Mouse (Mus musculus) midbrain, embryonic 13.5 days (tissue): ENCODE data around the gene Wdcp. TPM values are rescaled to one million over a fixed set of nuclear protein-coding genes. Genes with fewer than 3 reads are reported as not detected.
"Not testable (repeated sequence)": the region's sequence is repeated elsewhere in the genome, so short reads cannot be mapped to it uniquely, and the experiment has no call there.

Source experiments
- ATAC-seq: fragments of 200-750 bp; cut with Nextera tagmentation; 2 replicates; pipeline ENCODE4 v1.8.0; 2017; ENCODE audit warnings: mild to moderate bottlenecking, moderate TSS enrichment, moderate library complexity
- H3K27ac ChIP-seq: fragments of 300-500 bp; sonication (generic); 2 replicates; pipeline ENCODE4 v1.5.1; 2015; ENCODE audit warnings: inconsistent platforms, mild to moderate bottlenecking, moderate library complexity
- H3K27me3 ChIP-seq: fragments of 300-500 bp; sonication (generic); 2 replicates; pipeline ENCODE4 v1.6.1; 2015; ENCODE audit warnings: mild to moderate bottlenecking, inconsistent platforms
- H3K36me3 ChIP-seq: fragments of 300-500 bp; sonication (generic); 2 replicates; pipeline ENCODE4 v1.6.1; 2015; ENCODE audit warnings: mild to moderate bottlenecking, inconsistent platforms
- H3K4me1 ChIP-seq: fragments of 300-500 bp; sonication (generic); replicated peaks from 2 replicates; pipeline ENCODE4 v1.6.1; 2015; ENCODE audit warnings: inconsistent platforms
- H3K4me2 ChIP-seq: fragments of 300-500 bp; sonication (generic); replicated peaks from 2 replicates; pipeline ENCODE4 v1.6.1; 2015; ENCODE audit warnings: moderate library complexity, mild to moderate bottlenecking, inconsistent platforms
- H3K4me3 ChIP-seq: fragments of 300-500 bp; sonication (generic); replicated peaks from 2 replicates; pipeline ENCODE4 v1.5.1; 2015; ENCODE audit warnings: mild to moderate bottlenecking, inconsistent platforms
- H3K9ac ChIP-seq: fragments of 300-500 bp; sonication (generic); replicated peaks from 2 replicates; pipeline ENCODE4 v1.6.1; 2015; ENCODE audit warnings: mild to moderate bottlenecking, inconsistent platforms
- H3K9me3 ChIP-seq: fragments of 300-500 bp; sonication (generic); 2 replicates; pipeline ENCODE4 v1.6.1; 2016; ENCODE audit warnings: mild to moderate bottlenecking, inconsistent platforms
- WGBS: fragments of 180-500 bp; shearing (Covaris S2); methylation state at CpG from one replicate; pipeline ENCODE4 v1.1.7; 2015; 5-methylcytosine and 5-hydroxymethylcytosine counted together
- polyA plus RNA-seq: library from polyadenylated mRNA; unstranded; fragments of >200 nt; fragmentation: Nextera tagmentation; extraction: Ambion mirVana; gene quantifications from 2 replicates; pipeline ENCODE4 v1.2.1, GENCODE M21; 2015

Wdcp gene
- 14.9 and 17.9 TPM in 2 replicates for polyA plus RNA-seq

GRCm38 (mm10) chr12:4842890-4843597 is at the start of gene Wdcp:
Wdcp (plus strand) TSS chr12:4843303.
- H3K4me1 ChIP-seq, result peaks cover 24% of the 10 kb centered on the region
- peak within 1 kb of the TSS; percentile 79 for H3K4me3 ChIP-seq
- H3K36me3 ChIP-seq, result no peaks in the 10 kb centered on the region
- H3K4me2 ChIP-seq, result peak within 1 kb of the TSS; percentile 92
- H3K27me3 ChIP-seq, result peaks cover 33% of the 10 kb centered on the region
- H3K9ac ChIP-seq, result peak within 1 kb of the TSS; percentile 63
- H3K9me3 ChIP-seq, result no peaks in the 10 kb centered on the region
- peak; percentile 92 for ATAC-seq
- under 1% methylated on average over 30 of the region's 30 CpGs for WGBS
- no peak within 1 kb of the TSS; the same call in 1 of the 2 replicates for H3K27ac ChIP-seq

DNA sequence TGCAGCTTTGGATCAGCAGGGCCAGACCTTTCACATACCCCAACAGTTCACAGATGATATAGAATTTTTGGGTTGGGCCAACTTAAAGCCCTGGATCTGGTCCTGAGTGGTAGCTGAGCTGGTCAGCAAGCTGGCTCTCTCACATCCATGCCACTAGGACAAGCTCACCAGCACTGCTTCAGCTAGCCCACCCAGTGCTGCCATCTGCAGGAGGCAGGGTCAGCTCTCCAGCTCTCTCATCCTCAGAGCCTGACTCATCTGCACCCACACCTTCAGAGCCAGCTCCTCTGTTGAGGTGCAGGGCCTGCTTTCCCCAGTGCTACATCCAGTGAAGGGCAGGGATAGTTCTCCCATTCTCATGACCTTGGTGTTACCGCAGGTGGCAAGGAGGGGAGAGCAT is 49.4 kb upstream of the Wdcp start:
- 79% methylated on average over 1 of the region's 1 CpGs for WGBS
- H3K9me3 ChIP-seq, result no peaks in the 10 kb centered on the region

GRCm38 (mm10) chr12:4797471-4797870 is 45.6 kb upstream of the Wdcp start:
- not testable (repeated sequence) for H3K4me1 ChIP-seq, ATAC-seq, H3K27ac ChIP-seq, H3K9ac ChIP-seq, H3K4me3 ChIP-seq, H3K36me3 ChIP-seq, H3K27me3 ChIP-seq, H3K9me3 ChIP-seq, H3K4me2 ChIP-seq
- 82% methylated on average over 6 of the region's 6 CpGs for WGBS

More for the DNA sequence above, 49.4 kb upstream of the Wdcp start:
- Histone ChIP-seq H3K4me2 (no peak overlapping the region), H3K36me3 (no peaks in the 10 kb centered on the region), H3K4me3 (no peak overlapping the region), H3K9ac (no peak overlapping the region), H3K27ac (no peak overlapping the region), H3K4me1 (no peaks in the 10 kb centered on the region), H3K27me3 (no peaks in the 10 kb centered on the region)
- ATAC-seq, result 0 out of 2 replicates have a peak, but pooled peaks have one; percentile 24

GRCm38 (mm10) chr12:4811036-4811435 is 32.1 kb upstream of the Wdcp start:
- Histone ChIP-seq H3K4me2 (no peak overlapping the region), H3K4me3 (no peak overlapping the region), H3K27ac (no peak overlapping the region), H3K27me3 (no peaks in the 10 kb centered on the region), H3K9ac (no peak overlapping the region), H3K9me3 (no peaks in the 10 kb centered on the region), H3K36me3 (no peaks in the 10 kb centered on the region), H3K4me1 (no peaks in the 10 kb centered on the region)
- no peak for ATAC-seq
- WGBS, result 81% methylated on average over 4 of the region's 4 CpGs

DNA sequence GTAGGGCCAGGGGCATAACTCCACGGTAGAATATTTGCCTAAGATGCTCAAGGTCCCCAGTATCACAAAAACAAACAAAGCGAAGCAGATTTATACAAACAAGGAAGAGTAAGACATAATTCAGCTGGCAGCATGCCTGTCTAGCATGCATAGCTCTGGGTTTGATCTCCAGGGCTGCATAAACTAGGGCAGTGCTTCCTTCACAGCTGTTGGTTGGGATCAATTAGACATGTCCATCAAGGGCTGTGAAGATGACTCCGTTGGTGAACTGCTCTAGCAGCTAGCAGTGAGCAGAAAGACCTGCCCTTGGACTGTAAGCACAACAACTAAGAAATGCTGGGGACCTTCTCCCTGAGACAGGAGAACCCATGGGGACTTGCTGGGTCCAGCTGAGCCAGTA is 31.4 kb upstream of the Wdcp start:
- WGBS, result 73% methylated on average over 3 of the region's 3 CpGs
- Histone ChIP-seq H3K27me3 (no peaks in the 10 kb centered on the region), H3K9me3 (no peaks in the 10 kb centered on the region), H3K27ac (no peak overlapping the region), H3K36me3 (no peaks in the 10 kb centered on the region), H3K4me1 (peaks cover 4% of the 10 kb centered on the region), H3K4me3 (no peak overlapping the region), H3K4me2 (no peak overlapping the region), H3K9ac (no peak overlapping the region)
- ATAC-seq, result no peak

- H3K4me2 ChIP-seq, result no peak overlapping the region
- H3K36me3 ChIP-seq, result no peaks in the 10 kb centered on the region
- no peak overlapping the region for H3K27ac ChIP-seq
- no peaks in the 10 kb centered on the region for H3K9me3 ChIP-seq
- H3K4me3 ChIP-seq, result no peak overlapping the region
- no peaks in the 10 kb centered on the region for H3K27me3 ChIP-seq
- no peak for ATAC-seq
- H3K9ac ChIP-seq, result no peak overlapping the region
- peaks cover 15% of the 10 kb centered on the region for H3K4me1 ChIP-seq
- WGBS, result 92% methylated on average over 4 of the region's 4 CpGs
Measured at GRCm38 (mm10) chr12:4813636-4814035, 29.5 kb upstream of the Wdcp start.

- WGBS, result 8% methylated on average over 24 of the region's 24 CpGs
- H3K4me3 ChIP-seq, result peak overlapping the region; percentile 88
- peaks cover 15% of the 10 kb centered on the region for H3K36me3 ChIP-seq
- peak overlapping the region; percentile 69 for H3K4me2 ChIP-seq
- ATAC-seq, result peak; percentile 5
- peak overlapping the region; percentile 83 for H3K27ac ChIP-seq
- no peaks in the 10 kb centered on the region for H3K27me3 ChIP-seq
- H3K9me3 ChIP-seq, result no peaks in the 10 kb centered on the region
- peaks cover 25% of the 10 kb centered on the region for H3K4me1 ChIP-seq
- H3K9ac ChIP-seq, result peak overlapping the region; percentile 76
Measured at GRCm38 (mm10) chr12:4816680-4817360, 26.3 kb upstream of the Wdcp start.

GRCm38 (mm10) chr12:4817361-4818101 is 25.6 kb upstream of the Wdcp start, which contains the start of gene Sf3b6:
Sf3b6 (plus strand) TSS chr12:4817544.
- peak; percentile 99 for ATAC-seq
- Histone ChIP-seq H3K9ac (peak within 1 kb of the TSS; percentile 76), H3K9me3 (no peaks in the 10 kb centered on the region), H3K4me3 (peak within 1 kb of the TSS; percentile 88), H3K27me3 (no peaks in the 10 kb centered on the region), H3K27ac (peak within 1 kb of the TSS; percentile 83), H3K4me2 (peak within 1 kb of the TSS; percentile 94), H3K4me1 (peaks cover 25% of the 10 kb centered on the region), H3K36me3 (peaks cover 22% of the 10 kb centered on the region)
- WGBS, result under 1% methylated on average over 49 of the region's 49 CpGs

DNA sequence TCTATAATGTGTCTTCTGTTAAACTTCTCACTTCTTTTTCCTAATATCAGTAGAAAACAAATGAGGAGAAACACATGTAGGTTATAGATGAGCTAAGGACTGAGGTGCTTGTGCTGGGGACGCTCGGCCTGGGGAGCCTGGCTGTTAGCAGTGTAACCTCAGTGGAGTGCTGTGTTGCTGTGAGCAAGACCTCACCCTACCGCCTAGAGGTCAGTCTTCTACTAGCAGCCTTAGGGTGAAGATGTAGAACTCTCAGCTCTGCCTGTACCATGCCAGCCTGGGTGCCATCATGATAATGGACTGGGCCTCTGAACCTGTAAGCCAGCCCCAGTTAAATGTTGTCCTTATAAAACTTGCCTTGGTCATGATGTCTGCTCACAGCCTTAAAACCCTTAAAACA is 15.8 kb upstream of the Wdcp start:
- 76% methylated on average over 3 of the region's 3 CpGs for WGBS
- Histone ChIP-seq H3K27me3 (no peaks in the 10 kb centered on the region), H3K4me2 (no peak overlapping the region), H3K9ac (no peak overlapping the region), H3K9me3 (no peaks in the 10 kb centered on the region), H3K4me3 (no peak overlapping the region), H3K27ac (no peak overlapping the region), H3K36me3 (peaks cover 78% of the 10 kb centered on the region), H3K4me1 (no peaks in the 10 kb centered on the region)
- ATAC-seq, result no peak

GRCm38 (mm10) chr12:4836959-4837358 is 6.1 kb upstream of the Wdcp start:
- no peaks in the 10 kb centered on the region for H3K9me3 ChIP-seq
- H3K4me3 ChIP-seq, result no peak overlapping the region
- no peak overlapping the region for H3K9ac ChIP-seq
- peaks cover 26% of the 10 kb centered on the region for H3K27me3 ChIP-seq
- H3K36me3 ChIP-seq, result peaks cover 11% of the 10 kb centered on the region
- peaks cover 15% of the 10 kb centered on the region for H3K4me1 ChIP-seq
- H3K4me2 ChIP-seq, result no peak overlapping the region
- 71% methylated on average over 4 of the region's 4 CpGs for WGBS
- no peak for ATAC-seq
- H3K27ac ChIP-seq, result no peak overlapping the region

DNA sequence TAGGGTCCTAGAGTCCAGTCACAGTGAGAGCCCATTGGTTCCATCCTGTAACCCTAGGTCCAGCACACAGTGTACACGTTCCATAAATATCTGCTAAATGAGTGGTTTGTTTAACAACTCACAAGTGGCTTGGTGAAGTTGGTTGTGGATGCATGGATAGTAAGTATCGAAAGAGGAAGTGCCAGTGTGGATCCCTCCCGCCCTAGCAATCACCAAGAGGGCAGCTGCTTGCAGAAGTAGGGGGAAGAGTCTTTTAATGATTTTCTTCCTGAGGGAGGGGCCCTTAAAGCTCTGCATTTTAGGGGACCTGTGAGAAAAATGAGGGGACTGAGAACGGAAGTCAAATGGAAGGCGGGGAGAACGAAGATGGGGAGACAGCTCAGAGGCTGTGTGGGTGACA is 3.1 kb upstream of the Wdcp start:
- Histone ChIP-seq H3K27me3 (peaks cover 33% of the 10 kb centered on the region), H3K36me3 (no peaks in the 10 kb centered on the region), H3K4me1 (peaks cover 24% of the 10 kb centered on the region), H3K27ac (no peak overlapping the region), H3K9me3 (no peaks in the 10 kb centered on the region), H3K4me2 (no peak overlapping the region), H3K4me3 (peak overlapping the region; percentile 79; the same call in 1 of the 2 replicates), H3K9ac (no peak overlapping the region)
- 58% methylated on average over 6 of the region's 6 CpGs for WGBS
- ATAC-seq, result no peak

GRCm38 (mm10) chr12:4840741-4841140 is 2.4 kb upstream of the Wdcp start:
- peak overlapping the region; percentile 79 for H3K4me3 ChIP-seq
- 1% methylated on average over 11 of the region's 11 CpGs for WGBS
- peak overlapping the region; percentile 78 for H3K9ac ChIP-seq
- peaks cover 24% of the 10 kb centered on the region for H3K4me1 ChIP-seq
- H3K27me3 ChIP-seq, result peaks cover 33% of the 10 kb centered on the region
- H3K9me3 ChIP-seq, result no peaks in the 10 kb centered on the region
- H3K4me2 ChIP-seq, result peak overlapping the region; percentile 92
- H3K27ac ChIP-seq, result no peak overlapping the region
- 0 out of 2 replicates have a peak, but pooled peaks have one; percentile 9 for ATAC-seq
- no peaks in the 10 kb centered on the region for H3K36me3 ChIP-seq
